Mouse (Mus musculus): ENCODE results near the gene Ngrn. TPM values are rescaled to one million over a fixed set of nuclear protein-coding genes. Genes with fewer than 3 reads are reported as not detected.

Gene Ngrn
- total and polyA plus RNA-seq, 3 experiments = 35.7 to 50.1 (median 38.7) TPM

DNA sequence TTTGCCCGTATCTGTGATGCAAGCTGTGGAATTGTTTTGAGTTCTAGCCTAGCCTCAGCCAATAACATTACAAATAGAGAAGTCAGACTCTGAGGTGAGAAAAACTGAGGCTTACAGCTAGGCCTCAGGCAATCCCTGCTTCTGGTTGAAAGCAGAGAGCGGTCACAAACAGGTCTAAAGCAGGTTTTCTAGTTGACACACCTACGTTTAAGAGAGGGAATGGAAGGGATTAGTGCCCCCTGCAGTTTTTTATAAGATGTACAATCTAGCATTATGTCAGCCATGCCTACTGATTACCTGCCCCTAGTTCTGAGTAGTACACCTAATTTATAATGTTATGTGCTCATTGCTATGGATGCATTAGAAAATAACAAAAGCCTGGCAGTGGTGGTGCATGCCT is 46.8 kb downstream of the Ngrn start:
- no peak for DNase-seq

DNA sequence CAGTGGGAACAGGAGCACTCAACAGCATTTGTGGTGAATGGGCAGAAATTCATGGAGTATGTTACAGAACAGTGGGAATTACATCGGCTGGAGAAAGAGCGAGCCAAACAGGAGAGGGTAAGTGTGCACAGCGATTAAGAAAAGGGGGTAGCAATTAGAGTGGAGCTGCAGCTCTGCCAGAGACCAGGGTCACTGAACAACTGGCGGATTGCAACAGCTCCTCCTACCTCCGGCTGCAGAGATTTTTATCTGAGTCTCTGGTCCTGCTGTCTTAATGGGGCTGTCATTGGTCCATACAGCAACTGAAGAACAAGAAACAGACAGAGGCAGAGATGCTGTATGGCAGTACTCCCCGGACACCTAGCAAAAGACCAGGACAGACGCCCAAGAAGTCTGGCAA is 49.8 kb downstream of the Ngrn start:
- no peak for DNase-seq

Other genes with a start within 250 kb of the Ngrn start
- gene Zfp710, start 236.4 kb upstream of the Ngrn start, total RNA-seq (2021) = 10 to 100 TPM; 14.0 to 25.5 TPM
- gene Zfp710, start 236.4 kb upstream of the Ngrn start, polyA plus RNA-seq (2012; rRNA removed) = 24.1 and 24.8 TPM in 2 replicates
- 100 to 1,000 TPM in 1 of 2 experiments, 10 to 100 TPM in 1; 96.2 to 200 TPM for gene Idh2, start 145.8 kb upstream of the Ngrn start, total RNA-seq (2021)
- 147 and 150 TPM in 2 replicates for gene Idh2, start 145.8 kb upstream of the Ngrn start, polyA plus RNA-seq (2012; rRNA removed)
- 10 to 100 TPM; 57.7 to 66.4 TPM for gene Sema4b, start 74.4 kb upstream of the Ngrn start, total RNA-seq (2021)
- gene Sema4b, start 74.4 kb upstream of the Ngrn start, polyA plus RNA-seq (2012; rRNA removed) = 55.1 and 65.8 TPM in 2 replicates
- gene Cib1, start 28.4 kb upstream of the Ngrn start, total RNA-seq (2021) = 10 to 100 TPM; 66.7 to 75.3 TPM
- 110 and 126 TPM in 2 replicates for gene Cib1, start 28.4 kb upstream of the Ngrn start, polyA plus RNA-seq (2012; rRNA removed)
- gene Gdpgp1, start 28.4 kb upstream of the Ngrn start, total RNA-seq (2021) = 1 to 10 TPM; 3.6 to 4.6 TPM
- 2.6 and 2.9 TPM in 2 replicates for gene Gdpgp1, start 28.4 kb upstream of the Ngrn start, polyA plus RNA-seq (2012; rRNA removed)
- gene Ttll13, start 14.8 kb upstream of the Ngrn start, total RNA-seq (2021) = 1 to 10 TPM in 1 of 2 experiments, under 1 TPM in 1; 0.89 to 1.2 TPM
- 0.66 TPM in 2 replicates for gene Ttll13, start 14.8 kb upstream of the Ngrn start, polyA plus RNA-seq (2012; rRNA removed)
- gene Vps33b, start 8.4 kb downstream of the Ngrn start, total RNA-seq (2021) = 10 to 100 TPM; 20.4 to 20.6 TPM
- gene Vps33b, start 8.4 kb downstream of the Ngrn start, polyA plus RNA-seq (2012; rRNA removed) = 8.4 and 9.3 TPM in 2 replicates
- gene Prc1, start 33.2 kb downstream of the Ngrn start, total RNA-seq (2021) = 1 to 10 TPM; 4.0 to 5.3 TPM
- gene Prc1, start 33.2 kb downstream of the Ngrn start, polyA plus RNA-seq (2012; rRNA removed) = 2.3 and 3.8 TPM in 2 replicates
- gene Rccd1, start 63.2 kb downstream of the Ngrn start, total RNA-seq (2021) = 10 to 100 TPM in 1 of 2 experiments, 1 to 10 TPM in 1; 7.4 to 10.5 TPM
- 9.0 and 12.9 TPM in 2 replicates for gene Rccd1, start 63.2 kb downstream of the Ngrn start, polyA plus RNA-seq (2012; rRNA removed)
- 10 to 100 TPM; 66.5 to 73.0 TPM for gene Unc45a, start 79.8 kb downstream of the Ngrn start, total RNA-seq (2021)
- gene Unc45a, start 79.8 kb downstream of the Ngrn start, polyA plus RNA-seq (2012; rRNA removed) = 69.1 and 76.9 TPM in 2 replicates
- gene Hddc3, start 81.9 kb downstream of the Ngrn start, total RNA-seq (2021) = 10 to 100 TPM; 45.5 to 50.8 TPM
- gene Hddc3, start 81.9 kb downstream of the Ngrn start, polyA plus RNA-seq (2012; rRNA removed) = 25.1 and 36.4 TPM in 2 replicates
- 10 to 100 TPM; 77.2 to 99.3 TPM for gene Man2a2, start 110.2 kb downstream of the Ngrn start, total RNA-seq (2021)
- gene Man2a2, start 110.2 kb downstream of the Ngrn start, polyA plus RNA-seq (2012; rRNA removed) = 252 and 304 TPM in 2 replicates
- 10 to 100 TPM in 1 of 2 experiments, 1 to 10 TPM in 1; 7.9 to 13.0 TPM for gene Fes, start 126.7 kb downstream of the Ngrn start, total RNA-seq (2021)
- gene Fes, start 126.7 kb downstream of the Ngrn start, polyA plus RNA-seq (2012; rRNA removed) = 13.1 and 14.8 TPM in 2 replicates
- 100 to 1,000 TPM; 158 to 185 TPM for gene Furin, start 144.2 kb downstream of the Ngrn start, total RNA-seq (2021)
- gene Furin, start 144.2 kb downstream of the Ngrn start, polyA plus RNA-seq (2012; rRNA removed) = 225 and 227 TPM in 2 replicates

Data from adrenal gland, adult 2 months (tissue).